Mouse (Mus musculus) ES-E14 (cell line): ENCODE results near the gene Cpne6. TPM values are rescaled to one million over a fixed set of nuclear protein-coding genes. Genes with fewer than 3 reads are reported as not detected.
A peak's percentile ranks its signal among the peaks of the same experiment; 100 is the strongest.

Experiments used
- DNase-seq: peaks from one replicate; pipeline ENCODE4 v3.0.0-alpha.2; 2013; ENCODE audit warnings: low read depth, low spot score
- H3K27ac ChIP-seq: 2 replicates; pipeline ENCODE4 v1.5.1; 2012; ENCODE audit warnings: low read depth, mild to moderate bottlenecking, low read length, moderate library complexity, mixed read lengths; ENCODE audit not compliant: poor library complexity, insufficient read depth, severe bottlenecking
- H3K36me3 ChIP-seq: 2 replicates; pipeline ENCODE4 v1.6.1; 2012; ENCODE audit warnings: mild to moderate bottlenecking, low read length, moderate library complexity, mixed read lengths; ENCODE audit not compliant: control insufficient read depth, poor library complexity, insufficient read depth, severe bottlenecking
- H3K4me1 ChIP-seq, 2 experiments: fragments of 150-350 bp in 1 of 2; sonication (generic) in 1 of 2; 2 replicates each; pipeline ENCODE4 v1.6.1; 2012; ENCODE audit warnings: low read length in 2 of 2, mild to moderate bottlenecking in 1 of 2, mixed read lengths in 1 of 2; ENCODE audit not compliant: control insufficient read depth in 2 of 2, insufficient read depth in 2 of 2, poor library complexity in 1 of 2
- H3K4me3 ChIP-seq, 2 experiments: fragments of 150-350 bp in 1 of 2; sonication (generic) in 1 of 2; 2 replicates each; pipeline ENCODE4 v1.5.1; 2012; ENCODE audit warnings: low read length in 2 of 2, low read depth in 1 of 2, mild to moderate bottlenecking in 1 of 2, mixed read lengths in 1 of 2; ENCODE audit not compliant: insufficient read depth in 1 of 2, poor library complexity in 1 of 2, severe bottlenecking in 1 of 2
- H3K9ac ChIP-seq: 2 replicates; pipeline ENCODE4 v1.6.1; 2012; ENCODE audit warnings: low read depth, mild to moderate bottlenecking, low read length, mixed read lengths; ENCODE audit not compliant: poor library complexity, insufficient read depth, severe bottlenecking
- H3K9me3 ChIP-seq: fragments of 150-350 bp; sonication (generic); 2 replicates; pipeline ENCODE4 v1.6.1; 2012; ENCODE audit warnings: low read depth, mild to moderate bottlenecking, low read length; ENCODE audit not compliant: control insufficient read depth, insufficient read depth
- CHD2 ChIP-seq: IDR thresholded peaks from 2 replicates; pipeline ENCODE4 v1.6.1; 2014; ENCODE audit warnings: mild to moderate bottlenecking, low read depth, low read length, inconsistent platforms
- HCFC1 ChIP-seq: IDR thresholded peaks from 2 replicates; pipeline ENCODE4 v1.6.1; 2012; ENCODE audit warnings: low read length, inconsistent platforms, borderline replicate concordance; ENCODE audit not compliant: insufficient read depth
- MAFK ChIP-seq: IDR thresholded peaks from 2 replicates; pipeline ENCODE4 v1.6.1; 2014; ENCODE audit warnings: mild to moderate bottlenecking, low read depth, low read length, inconsistent platforms; ENCODE audit not compliant: insufficient read depth
- ZC3H11A ChIP-seq: IDR thresholded peaks from 2 replicates; pipeline ENCODE4 v1.6.1; 2012; ENCODE audit warnings: low read depth, mild to moderate bottlenecking, inconsistent platforms, low read length, borderline replicate concordance
- ZNF384 ChIP-seq: IDR thresholded peaks from 2 replicates; pipeline ENCODE4 v1.6.1; 2012; ENCODE audit warnings: low read depth, low read length, inconsistent platforms
- in situ Hi-C, 2 experiments: fragments of 600-800 bp; cut with MboI; formaldehyde crosslinking; loops; one replicate each; pipeline ENCODE4 v1.15.1; 2025; ENCODE audit warnings: low sequenced_read_pairs in 2 of 2, inconsistent platforms in 1 of 2; ENCODE audit not compliant: unreplicated experiment in 2 of 2
- total RNA-seq: library from RNA; depleted of rRNA; stranded (reverse); fragments of 300-350 nt; gene quantifications from 2 replicates; pipeline ENCODE4 v1.2.3, GENCODE M21; 2012

Cpne6 gene
- total RNA-seq, 1 experiment = not detected

DNA sequence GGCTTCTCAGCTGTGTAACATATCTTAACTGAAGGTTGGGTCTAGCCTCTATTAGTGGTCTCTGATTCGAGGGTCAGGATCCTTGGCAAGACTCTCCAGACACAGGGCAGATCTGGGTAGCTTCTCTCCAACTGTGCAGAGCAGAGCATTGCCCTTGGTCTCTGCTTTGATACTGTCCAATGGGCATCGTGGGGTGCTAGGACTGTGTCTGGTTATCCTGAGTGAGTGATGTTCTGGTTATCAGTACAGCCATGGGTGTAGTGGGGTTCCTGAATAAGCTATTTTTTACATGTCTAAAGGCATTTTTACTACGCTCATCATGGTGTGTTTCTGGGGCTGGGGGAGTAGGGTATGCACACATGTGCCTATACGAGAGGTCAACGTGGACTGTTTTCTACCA lies 32.4 kb upstream of the Cpne6 start:
- no peak for DNase-seq
- in situ Hi-C loops = no loop called here
- Histone ChIP-seq H3K4me3 (no peak overlapping the region), H3K27ac (no peak overlapping the region), H3K4me1 (peaks cover 0 to 4% of the 10 kb centered on the region in 2 experiments; a peak in 1 of 4 replicates), H3K9me3 (no peaks in the 10 kb centered on the region), H3K9ac (no peak overlapping the region), H3K36me3 (no peaks in the 10 kb centered on the region)
- no peak for TF ChIP-seq CHD2
- TF ChIP-seq HCFC1 = no peak
- TF ChIP-seq ZNF384 = no peak
- TF ChIP-seq ZC3H11A = no peak
- no peak for TF ChIP-seq MAFK

DNA sequence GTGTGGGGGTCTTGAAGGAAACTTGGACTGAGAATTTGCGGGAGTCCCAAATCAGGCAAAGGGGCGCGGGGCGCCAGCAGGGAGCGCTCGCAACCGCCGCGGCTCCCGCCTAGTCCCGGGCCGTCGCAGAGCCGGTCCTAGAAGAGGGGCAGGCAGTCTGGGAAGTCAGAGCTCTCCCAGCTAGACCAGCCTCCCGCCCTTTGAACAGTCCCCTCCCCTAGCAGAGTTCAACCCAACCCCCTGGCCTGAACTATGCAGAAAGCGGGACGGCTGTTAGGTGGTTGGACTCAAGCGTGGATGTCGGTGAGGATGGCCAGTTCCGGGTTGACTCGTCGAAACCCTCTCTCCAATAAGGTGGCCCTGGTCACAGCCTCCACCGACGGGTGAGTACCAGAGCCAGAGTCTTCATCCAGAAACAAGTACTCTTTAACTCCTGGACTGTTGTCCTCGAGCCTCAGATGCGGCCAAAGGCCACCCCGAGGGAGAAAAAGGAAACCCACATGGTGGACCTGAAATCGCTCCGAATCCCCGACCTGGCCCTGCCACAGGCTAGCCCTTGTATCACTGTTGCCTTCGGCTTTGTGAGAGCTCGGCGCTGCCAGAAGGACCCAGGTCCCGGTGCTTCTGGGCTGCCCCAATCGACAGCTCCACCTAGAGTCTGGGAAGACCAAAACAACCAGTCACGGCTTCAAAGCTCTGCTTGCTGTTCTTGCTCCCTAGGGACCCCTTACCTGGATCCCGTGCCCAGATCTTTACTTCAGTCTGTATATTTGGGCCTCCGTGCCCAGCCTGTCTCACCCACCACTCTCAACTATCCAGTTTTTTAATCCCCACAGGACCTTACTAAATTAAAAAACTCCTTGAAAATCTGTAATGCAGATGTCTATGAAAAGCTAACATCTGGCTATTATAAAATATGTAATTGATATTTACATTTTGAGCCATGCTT lies 31.3 kb upstream of the Cpne6 start, which contains the start of gene Dhrs4:
Gene Dhrs4 (plus strand): TSS at position 108 of the 949 bp plus-strand sequence.
- Histone ChIP-seq H3K27ac (peak within 1 kb of the TSS; percentile 70), H3K9me3 (no peaks in the 10 kb centered on the region), H3K4me1 (peaks cover 0 to 4% of the 10 kb centered on the region in 2 experiments; a peak in 1 of 4 replicates), H3K4me3 (peak within 1 kb of the TSS; percentile 81 to 96), H3K9ac (peak within 1 kb of the TSS; percentile 91), H3K36me3 (no peaks in the 10 kb centered on the region)
- TF ChIP-seq ZC3H11A (0 out of 2 replicates have a peak, but pooled peaks have one; percentile 13), ZNF384 (no peak), MAFK (no peak), HCFC1 (no peak), CHD2 (no peak)
- in situ Hi-C loops = no loop called here
- peak; percentile 75 for DNase-seq

DNA sequence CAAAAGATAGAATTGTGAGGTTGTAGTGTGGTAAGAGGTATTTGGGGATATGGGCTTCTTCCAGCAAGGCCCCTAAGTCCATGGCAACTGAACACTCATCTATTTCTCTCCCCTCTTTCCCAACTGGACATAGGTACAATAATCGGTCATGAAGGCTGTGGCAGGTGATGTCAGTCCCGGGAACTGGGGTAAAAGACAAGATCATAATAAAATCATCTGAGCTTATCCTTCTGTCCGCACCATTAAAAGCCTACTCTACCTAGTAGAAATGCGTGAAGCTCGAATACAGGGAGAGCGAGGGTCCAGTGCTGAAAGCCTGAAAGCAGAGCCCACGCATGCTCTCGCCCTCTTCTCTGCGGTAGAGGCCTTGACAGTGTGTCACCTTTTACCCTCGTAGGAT lies 30.6 kb upstream of the Cpne6 start:
- no peaks in the 10 kb centered on the region for H3K9me3 ChIP-seq
- H3K9ac ChIP-seq = 0 out of 2 replicates have a peak overlapping the region, but pooled peaks have one; percentile 33
- no peak for DNase-seq
- no peak overlapping the region for H3K4me3 ChIP-seq
- H3K36me3 ChIP-seq = no peaks in the 10 kb centered on the region
- in situ Hi-C loops = no loop called here
- no peak overlapping the region for H3K27ac ChIP-seq
- H3K4me1 ChIP-seq = peaks cover 0 to 4% of the 10 kb centered on the region in 2 experiments; a peak in 1 of 4 replicates
- TF ChIP-seq MAFK (no peak), ZNF384 (no peak), ZC3H11A (no peak), CHD2 (no peak), HCFC1 (no peak)

DNA sequence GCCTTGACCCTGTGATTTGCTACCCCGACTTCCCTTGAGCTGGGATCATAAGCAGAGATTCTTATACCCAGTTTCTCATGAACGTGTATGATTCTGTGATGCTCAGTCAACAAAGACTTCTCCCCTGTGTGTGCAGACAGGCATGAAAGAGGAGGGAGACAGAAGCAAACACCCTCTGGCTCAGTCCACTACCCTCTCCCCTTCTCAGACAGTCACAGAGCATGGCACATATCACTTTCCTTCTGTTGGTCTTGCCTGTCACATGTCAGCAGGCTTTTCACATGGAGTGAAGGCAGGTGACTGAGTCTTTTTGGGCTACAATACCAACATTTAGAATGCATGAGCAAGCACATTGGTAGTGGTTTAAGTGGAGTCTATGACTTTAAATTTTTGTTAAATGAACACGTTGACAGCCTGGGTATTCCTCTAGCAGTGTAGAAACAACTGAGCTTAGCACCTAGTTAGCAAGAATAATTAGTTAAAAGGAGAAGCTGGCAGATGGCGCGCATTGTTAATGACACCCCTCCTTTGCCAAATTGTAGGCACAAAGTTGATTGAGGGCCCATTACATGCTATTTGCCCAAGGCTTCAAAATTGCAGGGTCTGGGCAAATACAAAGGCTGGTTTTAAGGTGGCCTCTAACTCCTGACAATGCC lies 25.7 kb upstream of the Cpne6 start:
- Histone ChIP-seq H3K4me1 (peaks cover 0 to 4% of the 10 kb centered on the region in 2 experiments; a peak in 1 of 4 replicates), H3K9ac (no peak overlapping the region), H3K27ac (no peak overlapping the region; the same call in 1 of the 2 replicates), H3K9me3 (no peaks in the 10 kb centered on the region), H3K4me3 (no peak overlapping the region), H3K36me3 (no peaks in the 10 kb centered on the region)
- DNase-seq = no peak
- TF ChIP-seq HCFC1 (no peak), MAFK (no peak), ZNF384 (no peak), ZC3H11A (no peak), CHD2 (no peak)
- in situ Hi-C loops = no loop called here
